Mouse (Mus musculus) MEL (cell line): ENCODE measurements around the gene 1700086D15Rik. TPM values are rescaled to one million over a fixed set of nuclear protein-coding genes. Genes with fewer than 3 reads are reported as not detected.
A peak's percentile ranks its signal among the peaks of the same experiment; 100 is the strongest.

Source experiments
- DNase-seq: peaks from one replicate; pipeline ENCODE4 v3.0.0; 2011; ENCODE audit warnings: low read depth, low spot score
- H3K27ac ChIP-seq: 2 replicates; pipeline ENCODE4 v1.5.1; 2012; ENCODE audit warnings: low read depth, mild to moderate bottlenecking, control low read depth, low read length, moderate library complexity; ENCODE audit not compliant: control insufficient read depth
- H3K27me3 ChIP-seq, 2 experiments: fragments of 150-350 bp in 1 of 2; sonication (generic) in 1 of 2; 2 replicates each; pipeline ENCODE4 v1.6.1; 2012; ENCODE audit warnings: low read length in 2 of 2, mild to moderate bottlenecking in 2 of 2, improper control_type of control experiment in 1 of 2, moderate library complexity in 1 of 2; ENCODE audit not compliant: insufficient read depth in 2 of 2, control insufficient read depth in 1 of 2
- H3K36me3 ChIP-seq, 2 experiments: 2 replicates each; pipeline ENCODE4 v1.6.1; 2012 to 2014; ENCODE audit warnings: low read length in 2 of 2, improper control_type of control experiment in 1 of 2, inconsistent platforms in 1 of 2, mild to moderate bottlenecking in 1 of 2; ENCODE audit not compliant: insufficient read depth in 2 of 2, control insufficient read depth in 1 of 2
- H3K4me1 ChIP-seq, 2 experiments: fragments of 150-350 bp in 1 of 2; sonication (generic) in 1 of 2; 2 replicates each; pipeline ENCODE4 v1.6.1; 2012; ENCODE audit warnings: low read length in 2 of 2, improper control_type of control experiment in 1 of 2, mild to moderate bottlenecking in 1 of 2; ENCODE audit not compliant: insufficient read depth in 2 of 2, control insufficient read depth in 1 of 2
- H3K4me3 ChIP-seq, 2 experiments: fragments of 150-350 bp in 1 of 2; sonication (generic) in 1 of 2; 2 replicates each; pipeline ENCODE4 v1.5.1; 2012; ENCODE audit warnings: low read depth in 2 of 2, low read length in 2 of 2, mild to moderate bottlenecking in 2 of 2, moderate library complexity in 2 of 2, control low read depth in 1 of 2, improper control_type of control experiment in 1 of 2; ENCODE audit not compliant: control insufficient read depth in 1 of 2, insufficient read depth in 1 of 2
- H3K79me2 ChIP-seq: 2 replicates; pipeline ENCODE4 v1.6.1; 2012; ENCODE audit warnings: mild to moderate bottlenecking, low read length, moderate library complexity; ENCODE audit not compliant: control insufficient read depth, poor library complexity, insufficient read depth
- H3K9ac ChIP-seq: 2 replicates; pipeline ENCODE4 v1.6.1; 2012; ENCODE audit warnings: low read depth, mild to moderate bottlenecking, control low read depth, low read length, moderate library complexity; ENCODE audit not compliant: control insufficient read depth, poor library complexity, severe bottlenecking
- H3K9me3 ChIP-seq: fragments of 150-350 bp; sonication (generic); replicated peaks from 2 replicates; pipeline ENCODE4 v1.6.1; 2012; ENCODE audit warnings: mild to moderate bottlenecking, low read length, improper control_type of control experiment, moderate library complexity; ENCODE audit not compliant: insufficient read depth
- CHD2 ChIP-seq: IDR thresholded peaks from 2 replicates; pipeline ENCODE4 v1.6.1; 2011; ENCODE audit warnings: low read length, improper control_type of control experiment
- CTCF ChIP-seq, 3 experiments: IDR thresholded peaks in 2 of 3; conservative IDR thresholded peaks in 1 of 3; 2 replicates each; pipeline ENCODE4 v1.5.1; 2011 to 2012; ENCODE audit warnings: low read length in 3 of 3, low read depth in 2 of 3, mild to moderate bottlenecking in 2 of 3, improper control_type of control experiment in 1 of 3, inconsistent platforms in 1 of 3, mixed read lengths in 1 of 3, moderate library complexity in 1 of 3; ENCODE audit not compliant: control insufficient read depth in 1 of 3, insufficient read depth in 1 of 3, poor library complexity in 1 of 3, severe bottlenecking in 1 of 3
- ELF1 ChIP-seq: IDR thresholded peaks from 2 replicates; pipeline ENCODE4 v1.6.1; 2014; ENCODE audit warnings: low read depth, mild to moderate bottlenecking, inconsistent platforms, low read length, improper control_type of control experiment, moderate library complexity
- ETS1 ChIP-seq: IDR thresholded peaks from 2 replicates; pipeline ENCODE4 v1.6.1; 2012; ENCODE audit warnings: low read depth, mild to moderate bottlenecking, inconsistent platforms, low read length, improper control_type of control experiment, moderate library complexity
- GATA1 ChIP-seq: IDR thresholded peaks from 2 replicates; pipeline ENCODE4 v1.6.1; 2011; ENCODE audit warnings: low read depth, low read length, improper control_type of control experiment
- JUND ChIP-seq: IDR thresholded peaks from 2 replicates; pipeline ENCODE4 v1.6.1; 2011; ENCODE audit warnings: low read depth, mild to moderate bottlenecking, improper control_type of control experiment, low read length
- MAX ChIP-seq: IDR thresholded peaks from 2 replicates; pipeline ENCODE4 v1.6.1; 2011; ENCODE audit warnings: low read length, improper control_type of control experiment
- MAZ ChIP-seq: IDR thresholded peaks from 2 replicates; pipeline ENCODE4 v1.6.1; 2012; ENCODE audit warnings: low read depth, mild to moderate bottlenecking, inconsistent platforms, low read length, improper control_type of control experiment
- MXI1 ChIP-seq: IDR thresholded peaks from 2 replicates; pipeline ENCODE4 v1.6.1; 2011; ENCODE audit warnings: mild to moderate bottlenecking, low read depth, low read length, improper control_type of control experiment
- MYB ChIP-seq: IDR thresholded peaks from 2 replicates; pipeline ENCODE4 v1.6.1; 2011; ENCODE audit warnings: mild to moderate bottlenecking, low read depth, low read length, improper control_type of control experiment
- MYC ChIP-seq: IDR thresholded peaks from 2 replicates; pipeline ENCODE4 v1.6.1; 2011; ENCODE audit warnings: low read depth, mild to moderate bottlenecking, low read length, improper control_type of control experiment, moderate library complexity
- NRF1 ChIP-seq: IDR thresholded peaks from 2 replicates; pipeline ENCODE4 v1.6.1; 2014; ENCODE audit warnings: low read depth, mild to moderate bottlenecking, inconsistent platforms, low read length, improper control_type of control experiment, moderate library complexity; ENCODE audit not compliant: poor library complexity, insufficient read depth, severe bottlenecking
- POLR2AphosphoS5 ChIP-seq: IDR thresholded peaks from 2 replicates; pipeline ENCODE4 v1.6.1; 2012; ENCODE audit warnings: low read depth, borderline replicate concordance, mild to moderate bottlenecking, inconsistent platforms, low read length, moderate library complexity, mixed read lengths
- RAD21 ChIP-seq: IDR thresholded peaks from 2 replicates; pipeline ENCODE4 v1.6.1; 2011; ENCODE audit warnings: mild to moderate bottlenecking, low read depth, low read length, improper control_type of control experiment
- RCOR1 ChIP-seq: IDR thresholded peaks from 2 replicates; pipeline ENCODE4 v1.6.1; 2012; ENCODE audit warnings: low read depth, mild to moderate bottlenecking, inconsistent platforms, low read length, improper control_type of control experiment
- SIN3A ChIP-seq: IDR thresholded peaks from 2 replicates; pipeline ENCODE4 v1.6.1; 2012; ENCODE audit warnings: low read length, improper control_type of control experiment, inconsistent platforms
- SMC3 ChIP-seq: IDR thresholded peaks from 2 replicates; pipeline ENCODE4 v1.6.1; 2011; ENCODE audit warnings: low read depth, low read length, improper control_type of control experiment
- TBP ChIP-seq: IDR thresholded peaks from 2 replicates; pipeline ENCODE4 v1.8.0; 2011; ENCODE audit warnings: low read depth, low read length, improper control_type of control experiment
- UBTF ChIP-seq: IDR thresholded peaks from 2 replicates; pipeline ENCODE4 v1.6.1; 2012; ENCODE audit warnings: low read depth, mild to moderate bottlenecking, inconsistent platforms, low read length, improper control_type of control experiment, moderate library complexity, borderline replicate concordance; ENCODE audit not compliant: insufficient read depth
- USF1 ChIP-seq: IDR thresholded peaks from 2 replicates; pipeline ENCODE4 v1.6.1; 2014; ENCODE audit warnings: low read depth, mild to moderate bottlenecking, inconsistent platforms, low read length, improper control_type of control experiment, moderate library complexity
- USF2 ChIP-seq, 2 experiments: IDR thresholded peaks; 2 replicates each; pipeline ENCODE4 v1.6.1; 2011 to 2012; ENCODE audit warnings: improper control_type of control experiment in 2 of 2, low read length in 2 of 2, borderline replicate concordance in 1 of 2, inconsistent platforms in 1 of 2, low read depth in 1 of 2, mild to moderate bottlenecking in 1 of 2; ENCODE audit not compliant: insufficient read depth in 1 of 2
- ZC3H11A ChIP-seq: IDR thresholded peaks from 2 replicates; pipeline ENCODE4 v1.6.1; 2012; ENCODE audit warnings: low read depth, mild to moderate bottlenecking, inconsistent platforms, low read length, improper control_type of control experiment
- ZMIZ1 ChIP-seq: IDR thresholded peaks from 2 replicates; pipeline ENCODE4 v1.6.1; 2012; ENCODE audit warnings: low read depth, mild to moderate bottlenecking, inconsistent platforms, low read length, improper control_type of control experiment, moderate library complexity
- ZNF384 ChIP-seq: IDR thresholded peaks from 2 replicates; pipeline ENCODE4 v1.6.1; 2012; ENCODE audit warnings: low read depth, mild to moderate bottlenecking, inconsistent platforms, low read length, improper control_type of control experiment
- polyA plus RNA-seq, 2 experiments: library from polyadenylated mRNA; stranded (reverse) in 1 of 2; unstranded in 1 of 2; fragments of >175 nt in 1 of 2; fragments of >200 nt in 1 of 2; gene quantifications; 2 replicates each; pipeline versions ENCODE4 v1.2.1 to v1.2.4; 2012; ENCODE audit warnings: low replicate concordance in 2 of 2, low read depth in 1 of 2; ENCODE audit not compliant: insufficient read length in 2 of 2, insufficient read depth in 1 of 2, missing spikeins in 1 of 2
- total RNA-seq: library from RNA; depleted of rRNA; stranded (reverse); fragments of 300-350 nt; gene quantifications from 2 replicates; pipeline ENCODE4 v1.2.3, GENCODE M21; 2012

The 1700086D15Rik gene
- total and polyA plus RNA-seq, 3 experiments: not detected

GRCm38 (mm10) chr11:65129110-65129509, 30.6 kb downstream of the 1700086D15Rik start:
- peak; percentile 4 for DNase-seq
- Histone ChIP-seq H3K27ac (no peak overlapping the region), H3K79me2 (no peaks in the 10 kb centered on the region), H3K36me3 (no peaks in the 10 kb centered on the region), H3K27me3 (no peaks in the 10 kb centered on the region), H3K9ac (no peak overlapping the region)
- TF ChIP-seq CTCF (IDR thresholded peaks at IDR 0.05 in 2 of 3, conservative IDR thresholded peaks at IDR 0.05 in 1 of 3; ENCODE audit: control insufficient read depth in 1 of 3, insufficient read depth in 1 of 3, low read depth in 2 of 3, low read length in 3 of 3, poor library complexity in 1 of 3, severe bottlenecking in 1 of 3): peak; percentile 20 to 41 (median 34); a peak in 4 of 6 replicates
- TF ChIP-seq ZNF384: no peak
- peak; percentile 1 for TF ChIP-seq RAD21
- TF ChIP-seq, all 39 proteins: peak for 2
- no peaks in the 10 kb centered on the region; the same call in 1 of the 2 replicates for H3K9me3 ChIP-seq
- no peak overlapping the region for H3K4me3 ChIP-seq
- H3K4me1 ChIP-seq: no peaks in the 10 kb centered on the region

DNA sequence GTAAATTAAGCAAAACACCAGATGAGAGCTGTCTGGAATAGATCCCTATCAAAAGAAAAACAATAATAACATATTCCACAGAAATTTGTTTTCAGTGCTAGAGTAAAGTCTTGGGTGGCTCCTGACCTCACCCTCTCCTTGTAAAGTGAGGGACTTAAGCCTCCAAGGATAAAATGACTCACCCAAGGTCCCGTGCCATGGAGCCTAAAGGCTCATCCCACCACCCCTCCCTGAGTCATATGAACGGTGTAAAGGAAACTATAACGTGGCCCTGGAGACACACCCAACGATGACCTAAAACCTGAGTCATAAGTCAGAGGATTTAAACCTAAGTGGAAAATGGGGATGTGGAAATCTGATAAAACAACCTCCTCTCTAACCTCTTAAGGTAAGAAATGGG, 31.0 kb downstream of the 1700086D15Rik start:
- no peak for DNase-seq
- Histone ChIP-seq H3K27ac (no peak overlapping the region), H3K9ac (no peak overlapping the region), H3K27me3 (no peaks in the 10 kb centered on the region), H3K4me1 (no peaks in the 10 kb centered on the region), H3K36me3 (no peaks in the 10 kb centered on the region), H3K4me3 (no peak overlapping the region), H3K9me3 (no peaks in the 10 kb centered on the region; the same call in 1 of the 2 replicates), H3K79me2 (no peaks in the 10 kb centered on the region)
- TF ChIP-seq MXI1 (no peak), ELF1 (no peak), ZNF384 (no peak), UBTF (no peak), MYC (no peak), MYB (no peak), SMC3 (no peak), POLR2AphosphoS5 (no peak), USF2 (IDR thresholded peaks at IDR 0.05; ENCODE audit: borderline replicate concordance in 1 of 2, insufficient read depth in 1 of 2, low read depth in 1 of 2, low read length in 2 of 2) (no peak), JUND (no peak)

- Histone ChIP-seq H3K9ac (no peak overlapping the region), H3K36me3 (no peaks in the 10 kb centered on the region), H3K27ac (no peak overlapping the region), H3K4me1 (no peaks in the 10 kb centered on the region), H3K4me3 (no peak overlapping the region), H3K79me2 (no peaks in the 10 kb centered on the region), H3K9me3 (no peaks in the 10 kb centered on the region; the same call in 1 of the 2 replicates), H3K27me3 (no peaks in the 10 kb centered on the region)
- no peak for TF ChIP-seq GATA1
- no peak for TF ChIP-seq ETS1
- no peak for TF ChIP-seq ZC3H11A
- TF ChIP-seq ZMIZ1: no peak
- TF ChIP-seq CHD2: no peak
- no peak for TF ChIP-seq RCOR1
- no peak for TF ChIP-seq MAZ
- no peak for TF ChIP-seq POLR2AphosphoS5
- no peak for TF ChIP-seq TBP
- no peak for TF ChIP-seq JUND
- no peak for TF ChIP-seq ELF1
- no peak for TF ChIP-seq SIN3A
- no peak for TF ChIP-seq MYB
- TF ChIP-seq RAD21: no peak
- TF ChIP-seq MXI1: no peak
- no peak for TF ChIP-seq MAX
- no peak for TF ChIP-seq NRF1
- TF ChIP-seq USF1: no peak
- TF ChIP-seq CTCF (IDR thresholded peaks at IDR 0.05 in 2 of 3, conservative IDR thresholded peaks at IDR 0.05 in 1 of 3; ENCODE audit: control insufficient read depth in 1 of 3, insufficient read depth in 1 of 3, low read depth in 2 of 3, low read length in 3 of 3, poor library complexity in 1 of 3, severe bottlenecking in 1 of 3): no peak
- DNase-seq: no peak
Measured at GRCm38 (mm10) chr11:65126566-65126965, 33.1 kb downstream of the 1700086D15Rik start.
